Mouse (Mus musculus): ENCODE results near the gene Dusp16. TPM values are rescaled to one million over a fixed set of nuclear protein-coding genes. Genes with fewer than 3 reads are reported as not detected.

The Dusp16 gene
- 10 to 100 TPM; 11.4 to 19.4 TPM for total RNA-seq (2021)
- long read RNA-seq, experiment 1, full-length matches to known transcripts, result 7 of 18 reads
- long read RNA-seq, experiment 1, partial matches to known transcripts, result 4 of 18 reads
- long read RNA-seq, experiment 1, other reads (novel, unspliced or antisense), result 7 of 18 reads
- long read RNA-seq, experiment 2, full-length matches to known transcripts, result 8 of 17 reads
- long read RNA-seq, experiment 2, partial matches to known transcripts, result 1 of 17 reads
- long read RNA-seq, experiment 2, other reads (novel, unspliced or antisense), result 8 of 17 reads

- intact Hi-C loops (cut with DNase I), result no loop called here
- peak; percentile 6; the same call in 1 of the 2 replicates for TF ChIP-seq CTCF (IDR thresholded peaks at IDR 0.05)
- DNase-seq, result peak; percentile 89
- H3K4me3 ChIP-seq, result peak within 1 kb of the TSS; percentile 97
- H3K27ac ChIP-seq, result peak within 1 kb of the TSS; percentile 100
These were observed at the start of gene Dusp16 for GRCm38 (mm10) chr6:134792141-134793045. Dusp16 (minus strand) TSS chr6:134792625.

GRCm38 (mm10) chr6:134840346-134840745 lies 47.9 kb upstream of the Dusp16 start:
- H3K27ac ChIP-seq, result no peak overlapping the region
- no peak overlapping the region for H3K4me3 ChIP-seq
- DNase-seq, result no peak
- no peak for TF ChIP-seq CTCF (IDR thresholded peaks at IDR 0.05)
- intact Hi-C loops (cut with DNase I), result no loop called here

- intact Hi-C loops (cut with DNase I), result no loop called here
- no peak for TF ChIP-seq CTCF (IDR thresholded peaks at IDR 0.05)
- no peak for DNase-seq
These were observed 45.7 kb upstream of the Dusp16 start for GRCm38 (mm10) chr6:134838111-134838510.

GRCm38 (mm10) chr6:134834585-134835251 lies 42.3 kb upstream of the Dusp16 start:
- intact Hi-C loops (cut with DNase I), result no loop called here
- no peak overlapping the region for H3K27ac ChIP-seq
- DNase-seq, result no peak
- TF ChIP-seq CTCF (IDR thresholded peaks at IDR 0.05), result no peak
- H3K4me3 ChIP-seq, result no peak overlapping the region

More at GRCm38 (mm10) chr6:134838111-134838510, 45.7 kb upstream of the Dusp16 start:
- no peak overlapping the region for H3K27ac ChIP-seq
- H3K4me3 ChIP-seq, result no peak overlapping the region

- no peak for TF ChIP-seq CTCF (IDR thresholded peaks at IDR 0.05)
- peak overlapping the region; percentile 98 for H3K27ac ChIP-seq
- intact Hi-C loops (cut with DNase I), result no loop called here
- H3K4me3 ChIP-seq, result peak overlapping the region; percentile 78
- no peak for DNase-seq
These were observed 38.4 kb upstream of the Dusp16 start for GRCm38 (mm10) chr6:134830776-134831175.

- DNase-seq, result peak; percentile 100
- Histone ChIP-seq H3K4me3 (peak within 1 kb of the TSS; percentile 78), H3K27ac (peak within 1 kb of the TSS; percentile 98)
- intact Hi-C loops (cut with DNase I), result no loop called here
- peak; percentile 25; the same call in 1 of the 2 replicates for TF ChIP-seq CTCF (IDR thresholded peaks at IDR 0.05)
These were observed 37.6 kb upstream of the Dusp16 start, which contains the start of gene Crebl2 for GRCm38 (mm10) chr6:134829786-134830700. Crebl2 (plus strand) TSS chr6:134830154.

- TF ChIP-seq CTCF (IDR thresholded peaks at IDR 0.05), result peak; percentile 67
- intact Hi-C loops (cut with DNase I), result no loop called here
- DNase-seq, result no peak
- H3K4me3 ChIP-seq, result no peak overlapping the region
- no peak overlapping the region for H3K27ac ChIP-seq
These were observed 30.4 kb upstream of the Dusp16 start for GRCm38 (mm10) chr6:134822844-134823243.

- H3K4me3 ChIP-seq, result no peak overlapping the region
- H3K27ac ChIP-seq, result no peak overlapping the region
- DNase-seq, result no peak
- TF ChIP-seq CTCF (IDR thresholded peaks at IDR 0.05), result no peak
- intact Hi-C loops (cut with DNase I), result no loop called here
These were observed 28.0 kb upstream of the Dusp16 start for GRCm38 (mm10) chr6:134820411-134820810.

GRCm38 (mm10) chr6:134819741-134820140 lies 27.3 kb upstream of the Dusp16 start:
- intact Hi-C loops (cut with DNase I), result no loop called here
- Histone ChIP-seq H3K4me3 (no peak overlapping the region), H3K27ac (no peak overlapping the region)
- no peak for TF ChIP-seq CTCF (IDR thresholded peaks at IDR 0.05)
- no peak for DNase-seq

GRCm38 (mm10) chr6:134817051-134817928 lies 24.9 kb upstream of the Dusp16 start:
- Histone ChIP-seq H3K4me3 (no peak overlapping the region), H3K27ac (no peak overlapping the region)
- DNase-seq, result no peak
- intact Hi-C loops (cut with DNase I), result no loop called here
- TF ChIP-seq CTCF (IDR thresholded peaks at IDR 0.05), result no peak

GRCm38 (mm10) chr6:134813066-134813465 lies 20.6 kb upstream of the Dusp16 start:
- TF ChIP-seq CTCF (IDR thresholded peaks at IDR 0.05), result no peak

More at GRCm38 (mm10) chr6:134813066-134813465, 20.6 kb upstream of the Dusp16 start:
- H3K27ac ChIP-seq, result no peak overlapping the region
- intact Hi-C loops (cut with DNase I), result no loop called here
- H3K4me3 ChIP-seq, result no peak overlapping the region
- no peak for DNase-seq
